Mouse (Mus musculus) myocyte (in vitro differentiated cells): ENCODE measurements around the gene Scaf11.

Source experiments
- CEBPB ChIP-seq: IDR thresholded peaks from 2 replicates; pipeline ENCODE4 v1.6.1; 2011; ENCODE audit warnings: mild to moderate bottlenecking, moderate library complexity; ENCODE audit not compliant: poor library complexity, insufficient read depth, severe bottlenecking
- E2F4 ChIP-seq: IDR thresholded peaks from one replicate; pipeline ENCODE4 v1.6.1; 2011; ENCODE audit warnings: mild to moderate bottlenecking, control low read depth, moderate library complexity; ENCODE audit not compliant: insufficient read depth
- MAX ChIP-seq: IDR thresholded peaks from one replicate; pipeline ENCODE4 v1.6.1; 2011; ENCODE audit warnings: low read depth, mild to moderate bottlenecking, control low read depth
- MYOD1 ChIP-seq, 3 experiments: IDR thresholded peaks; one replicate each; pipeline ENCODE4 v1.6.1; 2011; ENCODE audit warnings: control low read depth in 2 of 3, low read depth in 2 of 3, mild to moderate bottlenecking in 2 of 3, moderate library complexity in 1 of 3; ENCODE audit not compliant: insufficient read length in 2 of 3, control insufficient read depth in 1 of 3
- MYOG ChIP-seq, 3 experiments: IDR thresholded peaks; one replicate each; pipeline ENCODE4 v1.6.1; 2011; ENCODE audit warnings: control low read depth in 2 of 3, low read depth in 2 of 3, mild to moderate bottlenecking in 2 of 3; ENCODE audit not compliant: insufficient read length in 2 of 3, control insufficient read depth in 1 of 3, insufficient read depth in 1 of 3
- POLR2A ChIP-seq: IDR thresholded peaks from one replicate; pipeline ENCODE4 v1.6.1; 2011; ENCODE audit warnings: low read depth, mild to moderate bottlenecking, control low read depth, moderate library complexity; ENCODE audit not compliant: insufficient read length
- POLR2AphosphoS2 ChIP-seq: IDR thresholded peaks from one replicate; pipeline ENCODE4 v1.6.1; 2011; ENCODE audit warnings: low read depth, control low read depth; ENCODE audit not compliant: insufficient read length
- REST ChIP-seq: IDR thresholded peaks from one replicate; pipeline ENCODE4 v1.6.1; 2011; ENCODE audit warnings: mild to moderate bottlenecking, control low read depth, moderate library complexity; ENCODE audit not compliant: insufficient read depth, insufficient read length
- SRF ChIP-seq: IDR thresholded peaks from one replicate; pipeline ENCODE4 v1.6.1; 2011; ENCODE audit warnings: low read depth; ENCODE audit not compliant: control insufficient read depth, insufficient read length
- TCF12 ChIP-seq: IDR thresholded peaks from one replicate; pipeline ENCODE4 v1.6.1; 2011; ENCODE audit warnings: mild to moderate bottlenecking, control low read depth; ENCODE audit not compliant: poor library complexity, insufficient read depth, severe bottlenecking
- TCF3 ChIP-seq: IDR thresholded peaks from one replicate; pipeline ENCODE4 v1.6.1; 2011; ENCODE audit warnings: low read depth, control low read depth; ENCODE audit not compliant: insufficient read length
- USF1 ChIP-seq: IDR thresholded peaks from one replicate; pipeline ENCODE4 v1.6.1; 2011; ENCODE audit warnings: low read depth, mild to moderate bottlenecking, control low read depth, moderate library complexity

GRCm38 (mm10) chr15:96453346-96453745, 7.3 kb downstream of the Scaf11 start:
- no peak for TF ChIP-seq POLR2AphosphoS2
- no peak for TF ChIP-seq CEBPB
- no peak for TF ChIP-seq POLR2A
- TF ChIP-seq MYOD1 (IDR thresholded peaks at IDR 0.05; ENCODE audit: control insufficient read depth in 1 of 3, insufficient read length in 2 of 3, low read depth in 2 of 3): no peak
- no peak for TF ChIP-seq USF1
- no peak for TF ChIP-seq TCF3
- no peak for TF ChIP-seq TCF12
- no peak for TF ChIP-seq MYOG (IDR thresholded peaks at IDR 0.05; ENCODE audit: control insufficient read depth in 1 of 3, insufficient read depth in 1 of 3, insufficient read length in 2 of 3, low read depth in 2 of 3)
- TF ChIP-seq MAX: no peak
- no peak for TF ChIP-seq REST
- no peak for TF ChIP-seq E2F4
- TF ChIP-seq SRF: no peak
